Mouse (Mus musculus): ENCODE measurements around the gene Tshr.
"Not testable (repeated sequence)": the region's sequence is repeated elsewhere in the genome, so short reads cannot be mapped to it uniquely, and the experiment has no call there.

Tshr gene

DNA sequence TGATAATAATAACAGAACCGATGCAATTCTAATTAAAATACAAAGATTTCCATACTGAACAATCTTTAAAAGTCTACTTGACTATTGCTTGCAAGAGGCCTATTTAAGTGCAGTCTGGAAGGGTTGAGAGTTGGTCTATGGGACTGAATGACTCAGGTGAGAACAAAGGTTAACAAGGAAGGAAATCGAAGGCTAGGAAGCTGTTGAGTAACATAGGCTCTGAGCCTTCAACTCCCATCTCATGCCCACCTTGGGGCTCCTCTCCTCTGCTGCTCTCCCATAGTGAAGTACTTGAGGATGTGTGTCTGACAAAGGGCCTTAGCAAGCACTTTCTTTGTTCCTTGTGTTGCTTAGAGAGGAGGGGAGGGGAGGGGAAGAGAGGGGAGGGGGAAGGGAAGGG, 116.1 kb downstream of the Tshr start:
- no peak for DNase-seq (ENCODE audit: low read depth)

DNA sequence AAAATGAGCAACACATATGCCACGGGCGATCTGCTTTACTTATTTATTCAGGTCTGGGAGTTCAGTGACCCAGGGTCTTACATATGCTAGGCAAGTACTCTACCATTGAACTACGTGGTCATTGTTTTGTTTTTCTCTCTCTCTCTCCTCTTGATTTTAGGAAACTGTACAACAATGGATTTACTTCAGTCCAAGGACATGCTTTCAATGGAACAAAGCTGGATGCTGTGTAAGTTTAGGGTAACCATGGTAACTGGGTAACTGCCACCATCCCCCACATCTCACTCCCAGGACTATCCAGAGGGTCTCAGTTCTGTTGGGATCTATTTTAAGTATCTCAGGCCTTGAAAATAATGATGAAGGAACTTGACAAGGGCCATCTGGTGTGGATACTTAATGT, 127.4 kb downstream of the Tshr start:
- no peak for DNase-seq (ENCODE audit: low read depth)

DNA sequence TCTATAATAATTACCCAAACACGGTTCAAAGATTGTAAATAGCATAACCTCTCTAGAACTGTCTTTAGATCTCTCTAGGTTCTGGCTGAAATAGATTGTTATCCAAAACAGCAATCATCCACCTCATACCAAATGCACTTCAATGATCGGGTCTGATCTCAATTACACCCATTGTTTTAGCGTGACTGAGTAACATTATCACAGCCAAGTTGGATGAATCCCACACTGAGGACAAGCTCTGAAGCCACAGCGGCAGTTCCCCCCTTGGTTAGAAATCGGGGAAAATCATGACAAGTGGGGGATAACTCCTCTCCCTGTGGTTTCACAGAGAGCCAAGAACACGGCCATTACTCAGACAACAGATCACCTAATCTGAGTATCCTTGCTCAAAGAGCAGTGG, 129.6 kb downstream of the Tshr start:
- no peak for DNase-seq (ENCODE audit: low read depth)

DNA sequence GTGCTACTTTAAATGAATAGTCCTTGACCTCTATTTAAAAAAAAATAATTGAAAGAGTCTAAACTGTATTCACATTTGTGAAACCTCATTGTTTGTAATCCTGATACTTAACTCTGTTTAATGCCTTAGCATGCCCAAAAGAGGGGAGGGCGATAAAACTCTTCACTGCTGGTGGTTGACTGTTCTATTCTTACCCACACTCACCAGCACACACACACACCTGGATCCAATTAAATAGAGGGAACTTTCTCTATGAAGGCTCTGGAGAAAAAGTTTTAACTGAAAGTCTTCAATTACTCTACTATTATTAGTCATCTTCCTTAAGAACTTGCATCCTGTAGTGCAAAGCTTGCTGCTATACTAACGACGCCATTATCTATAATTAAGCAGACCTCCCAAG, 133.4 kb downstream of the Tshr start:
- DNase-seq (ENCODE audit: low read depth): no peak

DNA sequence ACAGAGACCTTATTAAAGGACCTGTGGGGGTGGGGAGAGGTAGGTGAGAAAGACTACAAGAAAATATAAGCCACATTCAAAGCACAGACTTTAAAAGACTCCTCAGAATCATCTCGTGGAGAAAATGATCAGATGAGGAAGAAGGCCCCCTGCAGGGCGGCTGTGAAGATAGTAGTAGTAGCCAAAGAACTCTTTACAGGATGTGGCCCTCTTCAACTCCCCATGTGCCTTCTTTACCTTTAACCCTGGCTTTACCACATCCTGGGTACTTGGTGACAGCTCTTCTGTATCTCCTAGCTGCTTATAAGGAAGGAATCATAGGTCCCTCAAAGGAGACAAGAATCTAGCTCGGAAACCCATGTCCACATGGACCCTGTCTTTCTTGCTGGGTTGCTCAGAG, 139.3 kb downstream of the Tshr start:
- DNase-seq (ENCODE audit: low read depth): no peak

DNA sequence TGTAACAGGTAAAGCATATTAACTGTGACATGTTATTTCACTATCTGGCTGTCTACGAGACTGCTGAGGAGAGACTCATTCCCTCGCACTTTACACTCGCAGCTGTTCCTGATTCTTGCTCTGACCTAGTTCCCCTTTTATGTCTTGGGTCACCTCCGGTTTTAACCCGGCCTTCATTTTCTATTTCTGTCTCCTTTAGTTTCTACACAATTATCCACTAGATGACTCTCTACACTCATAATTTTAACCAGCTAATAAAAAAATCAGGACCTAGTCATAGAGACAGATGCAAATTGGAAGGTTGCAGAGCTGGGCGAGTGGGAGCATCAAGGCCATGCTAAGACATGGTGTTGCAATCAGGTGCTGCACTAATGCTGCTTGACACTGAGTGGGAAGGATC, 150.2 kb downstream of the Tshr start:
- no peak for DNase-seq (ENCODE audit: low read depth)

DNA sequence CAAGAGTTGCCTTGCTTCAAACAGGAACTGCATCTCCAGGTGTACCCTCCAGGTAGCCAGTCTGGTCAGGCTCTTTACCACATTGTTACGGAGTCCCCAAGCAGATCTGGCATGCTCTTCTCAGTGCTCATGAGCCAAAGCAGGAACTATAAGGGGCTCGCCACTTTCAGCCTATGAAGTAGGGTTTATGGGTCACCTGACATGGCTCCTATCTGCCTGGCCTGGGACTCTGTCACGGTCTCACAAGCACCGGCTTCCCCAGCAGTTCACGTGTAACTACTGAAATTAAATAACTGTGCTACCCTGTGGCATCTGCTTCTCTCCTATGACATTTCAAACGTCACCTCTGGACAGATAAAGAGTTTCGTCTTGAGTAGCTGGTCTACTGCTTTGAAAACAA, 155.8 kb downstream of the Tshr start:
- DNase-seq (ENCODE audit: low read depth): no peak

DNA sequence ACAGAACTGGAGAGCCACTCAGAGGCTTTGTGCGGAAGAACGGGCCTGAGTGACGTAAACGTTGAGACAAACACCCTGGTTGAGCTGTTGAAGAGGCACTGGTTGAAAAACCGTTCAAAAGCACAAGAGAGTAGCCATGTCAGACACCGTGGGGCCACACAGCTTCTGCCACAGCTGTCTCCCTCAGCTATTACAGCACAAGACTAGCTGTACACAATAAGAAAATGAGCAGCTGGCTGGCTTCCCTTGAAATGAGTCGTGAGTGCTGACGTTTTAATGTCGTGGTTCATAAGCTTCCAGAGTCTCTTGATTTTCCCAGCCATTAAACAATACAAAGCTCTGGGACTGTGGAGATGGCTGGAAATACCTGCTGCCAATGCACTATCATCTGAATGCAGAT, 165.1 kb downstream of the Tshr start:
- peak; percentile 11 for DNase-seq (ENCODE audit: low read depth)

DNA sequence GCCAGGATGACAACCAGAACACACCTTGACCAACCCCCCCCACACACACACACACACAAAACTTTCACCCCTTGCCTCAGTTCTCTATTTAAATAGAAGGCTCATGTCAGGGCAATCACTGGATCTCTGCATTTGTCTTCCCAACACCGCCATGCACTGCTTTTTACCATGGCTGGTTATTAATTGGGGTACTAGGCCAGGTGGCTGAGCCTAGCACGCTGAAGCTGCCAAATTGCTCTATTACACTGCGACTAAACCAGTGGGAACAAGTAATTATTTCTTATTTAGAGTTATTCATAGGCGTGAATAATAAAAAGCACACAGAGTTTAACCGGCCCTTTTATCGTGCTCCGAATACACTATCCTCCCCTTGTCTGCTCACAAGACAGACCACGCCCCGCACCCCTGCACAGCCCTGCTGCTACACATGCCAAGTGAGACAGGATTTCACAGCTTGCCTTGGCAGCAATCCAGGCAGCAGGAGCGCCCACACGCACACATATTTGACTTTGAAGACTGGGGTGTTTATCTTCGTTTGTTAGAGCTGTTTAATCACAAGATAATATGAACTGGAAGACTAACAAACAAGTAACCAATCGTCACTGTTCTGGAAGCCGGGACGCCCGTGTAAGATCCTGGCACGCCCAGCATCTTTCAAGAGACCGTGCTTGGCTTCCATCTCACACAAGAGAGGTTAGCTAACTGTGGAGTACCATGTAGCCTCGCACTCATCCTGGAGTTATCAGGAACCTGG, 167.6 kb downstream of the Tshr start:
- peak; percentile 5 for DNase-seq (ENCODE audit: low read depth)

DNA sequence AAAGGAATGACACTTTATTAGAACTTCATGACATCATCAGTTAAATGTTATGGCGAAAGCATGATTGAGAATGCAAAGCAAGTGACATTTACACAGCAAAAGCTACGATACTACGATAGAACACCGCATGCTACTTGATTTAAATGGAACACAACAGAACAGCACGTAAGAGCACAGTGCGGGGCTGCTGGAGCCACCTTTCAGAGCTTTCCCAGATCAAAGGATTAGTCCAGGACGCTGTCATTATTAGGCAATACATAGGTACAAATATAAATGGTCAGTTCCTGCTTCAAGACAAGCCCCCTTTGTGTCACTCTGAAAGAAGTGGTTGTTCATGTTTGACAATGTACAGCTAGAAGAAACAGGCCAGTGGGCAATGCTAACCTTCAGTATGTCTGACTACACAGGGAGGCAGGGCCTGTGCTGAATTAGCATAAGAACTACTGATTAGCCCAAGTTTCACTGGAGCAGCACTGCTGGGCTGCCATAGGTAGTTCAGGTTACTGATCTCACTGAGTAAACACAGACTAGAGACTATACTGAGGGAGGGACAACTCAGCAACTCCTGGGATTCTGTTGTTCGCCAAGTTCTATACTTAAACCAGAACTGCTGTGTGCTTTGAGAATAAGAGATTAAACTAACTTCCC, 173.1 kb downstream of the Tshr start:
- not testable (repeated sequence) for DNase-seq (ENCODE audit: low read depth)

DNA sequence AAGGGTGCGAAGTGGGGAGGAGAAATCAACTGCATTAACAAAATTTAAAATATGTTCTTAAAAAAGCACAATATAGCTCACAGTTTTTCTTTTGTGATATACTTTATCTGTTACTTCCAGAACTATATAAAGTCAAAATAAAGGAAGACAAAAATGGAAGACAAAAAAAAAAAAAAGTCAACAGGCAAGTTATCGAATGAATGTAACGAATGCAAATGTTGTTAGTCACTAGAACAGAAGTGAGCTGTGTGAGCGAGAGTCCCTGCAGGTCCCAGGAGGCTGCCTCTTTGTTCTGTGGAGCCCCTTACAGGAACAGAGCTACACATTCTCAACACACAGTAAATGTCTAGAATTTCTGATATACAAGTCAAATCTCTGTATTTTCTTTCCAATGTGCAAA, 173.8 kb downstream of the Tshr start:
- not testable (repeated sequence) for DNase-seq (ENCODE audit: low read depth)

DNA sequence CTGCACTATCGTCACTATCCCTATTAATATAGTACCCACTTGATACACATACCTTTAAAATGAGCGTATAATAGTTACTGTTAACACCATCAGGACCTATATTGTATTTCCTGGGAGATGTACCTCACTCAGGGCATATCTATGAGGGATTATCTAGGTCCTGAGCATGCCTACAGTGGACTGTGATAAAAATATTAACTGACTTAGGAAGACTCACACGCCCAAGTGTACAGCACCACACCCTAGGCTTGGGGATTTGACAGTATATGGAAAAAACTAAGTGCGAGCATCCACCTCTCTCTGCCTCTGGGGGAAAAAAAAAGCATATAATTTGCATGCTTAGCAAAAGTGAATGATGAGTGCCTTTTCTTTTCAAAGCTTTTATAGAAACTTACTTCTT, 182.8 kb downstream of the Tshr start:
- DNase-seq (ENCODE audit: low read depth): no peak

DNA sequence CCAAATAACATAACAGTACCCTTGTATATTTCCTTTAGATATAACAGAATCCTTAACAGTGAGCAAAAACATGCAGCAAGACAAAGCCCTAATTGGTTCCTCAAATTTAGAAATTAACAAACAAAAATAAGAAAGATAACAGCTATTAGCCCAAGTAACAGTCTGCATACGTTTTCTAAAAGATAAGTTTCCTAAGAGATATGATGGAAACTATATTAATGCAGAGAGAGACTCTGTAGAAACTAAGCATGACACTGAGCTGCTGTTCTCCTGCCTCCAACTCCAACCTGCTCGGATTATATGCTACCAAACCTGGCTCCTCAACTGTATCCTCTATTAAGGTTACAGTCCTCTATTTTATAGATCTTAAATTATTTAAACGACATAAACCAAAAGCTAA, 184.9 kb downstream of the Tshr start:
- DNase-seq (ENCODE audit: low read depth): no peak

DNA sequence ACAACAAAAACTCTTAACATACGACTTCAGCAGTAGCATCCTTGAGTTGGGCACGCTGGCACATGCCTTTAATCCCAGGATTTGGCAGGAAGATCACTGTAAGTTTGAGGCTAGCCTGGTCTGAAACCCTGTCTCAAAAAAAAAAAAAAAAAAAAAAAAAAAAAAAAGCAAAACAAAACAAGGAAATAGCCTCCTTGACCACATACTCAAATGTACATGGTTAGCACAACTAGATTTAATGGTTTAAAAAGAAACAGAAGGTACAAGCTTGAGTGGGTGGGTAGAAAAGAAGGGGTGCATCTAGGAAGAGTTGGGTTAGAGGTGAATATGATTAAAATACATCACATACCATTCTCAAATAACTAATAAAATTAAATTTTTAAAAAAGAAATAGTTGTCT, 187.3 kb downstream of the Tshr start:
- no peak for DNase-seq (ENCODE audit: low read depth)

DNA sequence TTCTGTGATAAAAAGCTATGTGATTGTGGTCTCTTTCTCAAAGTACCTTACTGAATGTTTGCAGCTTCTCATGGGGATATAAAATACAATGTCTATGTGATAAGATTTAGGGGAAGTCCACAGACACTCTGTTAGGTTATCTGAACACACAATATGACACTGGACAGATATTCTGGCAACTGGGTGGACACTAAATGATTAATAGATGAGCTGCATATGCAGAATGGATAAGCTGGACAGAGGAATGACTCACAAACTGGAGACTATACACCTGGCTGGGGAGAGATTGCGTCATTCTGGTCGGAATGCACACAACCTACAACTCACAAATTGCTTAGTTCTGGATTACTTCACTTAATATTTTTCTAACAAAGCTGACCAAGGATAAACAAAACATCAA, 195.3 kb downstream of the Tshr start:
- no peak for DNase-seq (ENCODE audit: low read depth)

DNA sequence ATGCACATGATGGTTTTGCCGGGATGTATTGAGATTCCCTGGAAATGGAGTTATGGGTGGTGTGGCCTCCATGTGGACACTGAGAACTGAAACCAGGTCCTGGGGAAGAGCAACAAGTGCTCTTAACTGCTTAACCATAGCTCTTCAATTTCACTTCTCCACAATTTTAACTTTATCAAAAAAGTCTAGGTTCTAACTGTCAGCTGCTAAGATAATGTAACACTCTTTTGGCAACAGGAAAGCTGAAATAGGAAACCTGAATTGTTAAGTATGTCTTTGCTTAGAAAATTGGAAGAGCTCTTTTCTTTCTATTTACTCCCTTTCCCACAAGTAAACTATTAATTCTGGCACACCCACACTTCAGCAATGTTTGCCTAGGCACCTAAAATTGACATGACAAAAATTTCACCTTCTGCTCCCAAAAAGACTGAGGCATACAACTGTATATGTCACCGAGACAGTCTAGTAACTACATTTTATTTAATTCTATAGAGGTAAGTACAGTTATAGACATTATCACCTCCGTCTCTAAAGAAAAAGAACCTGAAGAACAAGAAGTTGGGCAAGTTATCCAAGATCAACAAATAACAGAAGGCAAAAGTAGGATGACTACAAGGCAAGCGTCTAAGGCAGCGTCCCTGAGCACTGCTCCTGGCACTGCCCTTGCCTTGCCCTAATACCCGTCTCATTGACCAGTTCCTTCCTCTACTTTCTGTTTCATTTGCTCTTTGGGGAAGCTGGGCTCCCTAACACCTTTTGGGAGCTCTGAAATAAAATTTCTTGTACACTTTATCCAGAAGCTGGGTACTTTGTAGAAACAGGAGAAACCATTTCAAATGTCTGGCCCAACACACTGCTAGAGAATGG, 197.1 kb downstream of the Tshr start:
- DNase-seq (ENCODE audit: low read depth): no peak

DNA sequence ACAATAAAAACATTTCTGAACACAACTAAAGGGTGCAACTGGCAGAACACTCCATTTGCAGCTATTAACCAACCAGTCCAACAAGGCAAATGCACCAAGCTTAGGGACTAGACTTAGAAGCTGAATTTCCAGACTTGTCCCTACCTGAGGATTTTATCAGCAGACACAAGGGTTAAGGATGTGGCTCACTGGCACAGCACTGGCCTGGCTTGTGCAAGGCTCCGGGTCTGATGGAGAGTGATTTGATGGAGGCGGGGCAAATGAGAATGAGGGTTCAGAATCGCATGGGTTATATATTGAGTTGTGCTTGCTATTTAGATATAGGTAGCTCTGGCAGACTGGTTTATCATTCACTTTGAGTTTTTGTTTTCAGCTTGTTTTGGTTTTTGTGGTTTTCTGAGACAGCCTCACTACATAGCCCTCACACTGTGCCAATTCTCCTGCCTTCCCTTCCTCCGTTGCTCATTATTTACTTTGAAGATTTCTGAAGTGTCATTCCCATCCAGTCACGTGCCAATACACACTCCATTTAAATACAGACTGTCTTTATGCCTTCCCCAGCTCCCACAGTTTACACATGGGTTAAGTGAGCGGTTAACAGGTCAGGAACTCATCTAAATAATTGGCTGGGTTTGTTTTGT, 198.1 kb downstream of the Tshr start:
- DNase-seq (ENCODE audit: low read depth): no peak

DNA sequence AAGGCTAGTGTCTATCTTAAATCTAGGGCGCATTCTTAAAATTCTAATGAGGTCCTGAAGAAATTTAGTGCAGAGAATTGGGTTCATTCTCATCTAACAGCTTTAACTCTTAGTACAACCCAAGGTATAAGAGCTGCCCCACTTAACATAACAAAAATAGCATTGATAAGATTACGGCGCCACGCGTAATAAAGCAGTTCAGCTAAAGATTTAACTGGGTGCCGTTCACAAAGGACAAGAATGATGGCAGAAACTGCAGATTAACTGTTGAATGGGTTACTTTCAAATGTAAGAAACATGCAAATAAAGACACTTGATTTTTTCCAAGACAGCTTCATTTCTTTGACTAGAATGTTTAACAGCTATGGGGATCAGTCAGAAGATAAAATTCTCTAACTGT, 199.0 kb downstream of the Tshr start:
- DNase-seq (ENCODE audit: low read depth): no peak

DNA sequence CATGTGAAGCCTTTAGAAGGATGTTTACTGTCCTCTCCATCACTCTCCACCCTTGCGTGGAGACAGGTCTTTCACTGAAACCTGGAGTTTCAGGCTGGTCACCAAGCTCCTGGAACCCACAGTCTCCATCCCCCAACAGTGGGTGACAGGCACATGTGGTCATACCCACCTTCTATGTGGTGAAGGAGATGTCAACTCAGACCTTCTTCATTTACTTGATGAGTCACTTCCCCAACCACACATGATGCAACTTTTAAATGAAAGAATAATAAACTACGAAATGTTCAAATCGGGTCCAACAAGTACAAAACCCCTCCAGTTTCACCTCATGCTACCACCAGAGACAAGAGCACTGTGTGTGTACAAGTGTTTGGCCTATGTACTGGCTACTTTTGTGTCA, 200.8 kb downstream of the Tshr start:
- DNase-seq (ENCODE audit: low read depth): no peak

DNA sequence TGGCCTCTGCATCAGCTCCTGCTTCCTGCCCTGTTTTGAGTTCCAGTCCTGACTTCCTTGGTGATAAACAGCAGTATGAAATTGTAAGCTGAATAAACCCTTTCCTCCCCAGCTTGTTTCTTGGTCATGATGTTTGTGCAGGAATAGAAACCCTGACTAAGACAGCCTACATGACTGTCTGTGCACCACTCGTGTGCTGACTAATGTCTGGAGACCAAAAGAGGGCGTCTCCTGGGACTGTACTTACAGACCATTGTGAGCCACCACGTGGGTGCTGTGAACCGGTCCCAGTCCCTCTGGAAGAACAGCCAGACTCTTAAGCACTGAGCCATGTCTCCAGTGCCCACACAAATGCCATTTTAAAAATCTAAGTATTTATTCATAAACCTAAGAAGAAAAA, 201.5 kb downstream of the Tshr start:
- DNase-seq (ENCODE audit: low read depth): not testable (repeated sequence)

DNA sequence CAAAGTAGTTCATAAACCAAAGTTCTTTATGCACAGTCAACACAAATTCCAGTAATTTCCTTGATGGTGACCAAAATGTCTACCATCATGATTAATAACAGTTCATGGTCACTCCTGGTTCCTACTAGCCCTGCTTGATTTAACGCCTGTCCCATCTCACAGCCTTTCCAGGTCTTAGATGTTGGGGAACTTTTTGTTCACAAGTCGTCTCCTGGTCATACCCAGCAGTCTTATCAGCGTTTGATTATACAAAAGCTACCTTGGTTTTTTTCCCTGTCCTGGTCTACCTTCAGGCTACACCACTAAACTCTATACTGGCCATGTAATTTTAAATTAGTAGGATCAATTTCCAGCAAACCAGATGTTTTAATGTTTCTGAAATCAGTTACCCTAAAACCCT, 202.7 kb downstream of the Tshr start:
- no peak for DNase-seq (ENCODE audit: low read depth)

DNA sequence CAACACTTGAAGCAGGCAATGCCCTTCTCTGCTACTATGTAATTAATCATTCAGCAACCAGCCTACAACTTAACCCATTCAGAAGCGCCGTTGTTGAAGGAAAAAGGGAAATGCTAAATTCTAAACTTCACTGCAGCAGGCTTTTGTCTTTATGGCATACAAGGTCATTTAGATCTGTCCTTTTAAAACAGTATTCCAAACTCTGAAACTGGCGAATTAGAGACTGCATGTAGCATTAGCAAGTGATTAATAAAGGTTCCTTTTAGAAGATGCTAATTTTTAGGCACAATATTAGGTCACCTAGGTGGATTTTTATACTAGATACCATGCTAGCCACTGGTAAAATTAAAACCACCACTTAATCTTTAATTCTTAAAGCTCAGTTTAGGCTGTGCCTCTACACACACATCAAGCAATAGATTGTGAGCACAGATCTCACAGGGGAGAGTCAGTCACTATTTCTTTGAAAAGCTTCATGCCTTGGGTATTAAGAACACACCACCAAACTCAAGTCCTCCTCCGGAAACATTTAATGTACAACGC, 203.2 kb downstream of the Tshr start:
- DNase-seq (ENCODE audit: low read depth): no peak

All from fibroblast of lung, adult 2 months (primary cell).